Mouse (Mus musculus) hindbrain, embryonic 16.5 days (tissue): ENCODE measurements at regions not wholly inside any gene's neighbourhood (a gene's known extent, or its start where the extent isn't known, plus 50 kb on each side); places are given as distances from the start of the nearest gene placed in this dataset.

ENCODE experiments used
- ATAC-seq: fragments of 200-750 bp; cut with Nextera tagmentation; 2 replicates; pipeline ENCODE4 v1.8.0; 2017; ENCODE audit warnings: moderate TSS enrichment, moderate library complexity
- H3K27ac ChIP-seq: fragments of 300-500 bp; sonication (generic); 2 replicates; pipeline ENCODE4 v1.5.1; 2014; ENCODE audit warnings: low read depth, mild to moderate bottlenecking, control low read depth, low read length, moderate library complexity
- H3K27me3 ChIP-seq: fragments of 300-500 bp; sonication (generic); replicated peaks from 2 replicates; pipeline ENCODE4 v1.6.1; 2014; ENCODE audit warnings: low read length; ENCODE audit not compliant: control insufficient read depth, insufficient read depth
- H3K36me3 ChIP-seq: fragments of 300-500 bp; sonication (generic); 2 replicates; pipeline ENCODE4 v1.6.1; 2014; ENCODE audit warnings: mild to moderate bottlenecking, low read length, moderate library complexity, mixed read lengths; ENCODE audit not compliant: control insufficient read depth, insufficient read depth
- H3K4me1 ChIP-seq: fragments of 300-500 bp; sonication (generic); 2 replicates; pipeline ENCODE4 v1.6.1; 2014; ENCODE audit warnings: low read depth, low read length; ENCODE audit not compliant: control insufficient read depth, insufficient read depth
- H3K4me2 ChIP-seq: fragments of 300-500 bp; sonication (generic); 2 replicates; pipeline ENCODE4 v1.6.1; 2014; ENCODE audit warnings: mild to moderate bottlenecking, low read length, control low read depth, moderate library complexity
- H3K4me3 ChIP-seq: fragments of 300-500 bp; sonication (generic); 2 replicates; pipeline ENCODE4 v1.5.1; 2014; ENCODE audit warnings: mild to moderate bottlenecking, low read length, control low read depth, moderate library complexity
- H3K9ac ChIP-seq: fragments of 300-500 bp; sonication (generic); 2 replicates; pipeline ENCODE4 v1.6.1; 2014; ENCODE audit warnings: low read depth, mild to moderate bottlenecking, control low read depth, low read length, moderate library complexity
- H3K9me3 ChIP-seq: fragments of 300-500 bp; sonication (generic); 2 replicates; pipeline ENCODE4 v1.6.1; 2014; ENCODE audit warnings: mild to moderate bottlenecking, low read length, moderate library complexity; ENCODE audit not compliant: control insufficient read depth
- whole genome bisulfite sequencing: fragments of 180-500 bp; shearing (Covaris S2); extraction: QIAGEN DNeasy Blood & Tissue Kit; methylation state at CpG from one replicate; pipeline ENCODE4 v1.1.7; 2014; 5-methylcytosine and 5-hydroxymethylcytosine counted together

GRCm38 (mm10) chr6:117613656-117614350, 227.2 kb upstream of the Zfp637 start:
- WGBS = 66% methylated on average over 11 of the region's 11 CpGs
- H3K4me1 ChIP-seq = no peaks in the 10 kb centered on the region
- no peaks in the 10 kb centered on the region for H3K9me3 ChIP-seq
- H3K27ac ChIP-seq = no peak overlapping the region
- no peak overlapping the region for H3K4me3 ChIP-seq
- no peak for ATAC-seq
- no peaks in the 10 kb centered on the region for H3K27me3 ChIP-seq
- no peaks in the 10 kb centered on the region for H3K36me3 ChIP-seq
- no peak overlapping the region for H3K4me2 ChIP-seq
- no peak overlapping the region for H3K9ac ChIP-seq

- Histone ChIP-seq H3K27me3 (no peaks in the 10 kb centered on the region), H3K4me1 (no peaks in the 10 kb centered on the region), H3K4me2 (no peak overlapping the region), H3K4me3 (no peak overlapping the region), H3K36me3 (no peaks in the 10 kb centered on the region), H3K9ac (no peak overlapping the region), H3K27ac (no peak overlapping the region), H3K9me3 (no peaks in the 10 kb centered on the region)
- ATAC-seq = no peak
- WGBS = 78% methylated on average over 6 of the region's 6 CpGs
Measured at GRCm38 (mm10) chr6:117614386-117614785, 226.6 kb upstream of the Zfp637 start.

GRCm38 (mm10) chr6:117617168-117617567, 223.8 kb upstream of the Zfp637 start:
- H3K27me3 ChIP-seq = no peaks in the 10 kb centered on the region
- no peak overlapping the region for H3K9ac ChIP-seq
- WGBS = 81% methylated on average over 6 of the region's 6 CpGs
- ATAC-seq = no peak
- H3K4me2 ChIP-seq = no peak overlapping the region
- H3K36me3 ChIP-seq = no peaks in the 10 kb centered on the region
- H3K9me3 ChIP-seq = no peaks in the 10 kb centered on the region
- H3K27ac ChIP-seq = no peak overlapping the region
- no peaks in the 10 kb centered on the region for H3K4me1 ChIP-seq
- no peak overlapping the region for H3K4me3 ChIP-seq

GRCm38 (mm10) chr6:117617951-117618350, 223.0 kb upstream of the Zfp637 start:
- Histone ChIP-seq H3K4me2 (no peak overlapping the region), H3K27me3 (no peaks in the 10 kb centered on the region), H3K4me1 (no peaks in the 10 kb centered on the region), H3K9ac (no peak overlapping the region), H3K9me3 (no peaks in the 10 kb centered on the region), H3K36me3 (no peaks in the 10 kb centered on the region), H3K4me3 (no peak overlapping the region), H3K27ac (no peak overlapping the region)
- ATAC-seq = no peak
- 82% methylated on average over 4 of the region's 4 CpGs for WGBS

GRCm38 (mm10) chr6:117619606-117620005, 221.4 kb upstream of the Zfp637 start:
- Histone ChIP-seq H3K4me2 (no peak overlapping the region), H3K9me3 (no peaks in the 10 kb centered on the region), H3K27me3 (no peaks in the 10 kb centered on the region), H3K4me3 (no peak overlapping the region), H3K36me3 (no peaks in the 10 kb centered on the region), H3K9ac (no peak overlapping the region), H3K27ac (no peak overlapping the region), H3K4me1 (no peaks in the 10 kb centered on the region)
- 74% methylated on average over 2 of the region's 2 CpGs for WGBS
- ATAC-seq = no peak

- WGBS = 81% methylated on average over 6 of the region's 6 CpGs
- no peaks in the 10 kb centered on the region for H3K9me3 ChIP-seq
Measured at GRCm38 (mm10) chr6:117622446-117622845, 218.5 kb upstream of the Zfp637 start.

GRCm38 (mm10) chr6:117622946-117623345, 218.0 kb upstream of the Zfp637 start:
- Histone ChIP-seq H3K36me3 (no peaks in the 10 kb centered on the region), H3K27me3 (no peaks in the 10 kb centered on the region), H3K9me3 (no peaks in the 10 kb centered on the region), H3K4me1 (no peaks in the 10 kb centered on the region), H3K9ac (no peak overlapping the region), H3K4me3 (no peak overlapping the region), H3K4me2 (no peak overlapping the region), H3K27ac (no peak overlapping the region)
- ATAC-seq = no peak

More at GRCm38 (mm10) chr6:117622446-117622845, 218.5 kb upstream of the Zfp637 start:
- Histone ChIP-seq H3K4me2 (no peak overlapping the region), H3K27ac (no peak overlapping the region), H3K9ac (no peak overlapping the region), H3K4me1 (no peaks in the 10 kb centered on the region), H3K4me3 (no peak overlapping the region), H3K36me3 (no peaks in the 10 kb centered on the region), H3K27me3 (no peaks in the 10 kb centered on the region)
- ATAC-seq = no peak

GRCm38 (mm10) chr6:117625716-117626115, 215.3 kb upstream of the Zfp637 start:
- no peak overlapping the region for H3K4me2 ChIP-seq
- ATAC-seq = no peak
- H3K9ac ChIP-seq = no peak overlapping the region
- no peaks in the 10 kb centered on the region for H3K36me3 ChIP-seq
- WGBS = 23% methylated on average over 5 of the region's 5 CpGs
- no peaks in the 10 kb centered on the region for H3K4me1 ChIP-seq
- H3K9me3 ChIP-seq = no peaks in the 10 kb centered on the region
- no peaks in the 10 kb centered on the region for H3K27me3 ChIP-seq
- no peak overlapping the region for H3K4me3 ChIP-seq
- no peak overlapping the region for H3K27ac ChIP-seq

GRCm38 (mm10) chr6:117627461-117627860, 213.5 kb upstream of the Zfp637 start:
- Histone ChIP-seq H3K36me3 (no peaks in the 10 kb centered on the region), H3K9ac (no peak overlapping the region), H3K4me1 (no peaks in the 10 kb centered on the region), H3K4me2 (no peak overlapping the region), H3K9me3 (no peaks in the 10 kb centered on the region), H3K4me3 (no peak overlapping the region), H3K27me3 (no peaks in the 10 kb centered on the region), H3K27ac (no peak overlapping the region)
- ATAC-seq = no peak
- WGBS = 89% methylated on average over 3 of the region's 3 CpGs

- Histone ChIP-seq H3K4me1 (no peaks in the 10 kb centered on the region), H3K27me3 (no peaks in the 10 kb centered on the region), H3K36me3 (no peaks in the 10 kb centered on the region), H3K27ac (no peak overlapping the region), H3K9me3 (no peaks in the 10 kb centered on the region), H3K4me3 (no peak overlapping the region), H3K9ac (no peak overlapping the region), H3K4me2 (no peak overlapping the region)
- no peak for ATAC-seq
- 67% methylated on average over 8 of the region's 8 CpGs for WGBS
Measured at GRCm38 (mm10) chr6:117646628-117647027, 194.4 kb upstream of the Zfp637 start.
